Mouse (Mus musculus) skeletal muscle tissue, adult 2 months (tissue): ENCODE measurements around the gene Crybg1.

ENCODE experiments used
- DNase-seq: peaks from one replicate; pipeline ENCODE4 v3.0.0-alpha.2; 2012; ENCODE audit warnings: low read depth, low spot score

The Crybg1 gene

GRCm38 (mm10) chr10:44094794-44095193, 53.9 kb downstream of the Crybg1 start:
- no peak for DNase-seq

GRCm38 (mm10) chr10:44091757-44092156, 56.9 kb downstream of the Crybg1 start:
- DNase-seq, result no peak

DNA sequence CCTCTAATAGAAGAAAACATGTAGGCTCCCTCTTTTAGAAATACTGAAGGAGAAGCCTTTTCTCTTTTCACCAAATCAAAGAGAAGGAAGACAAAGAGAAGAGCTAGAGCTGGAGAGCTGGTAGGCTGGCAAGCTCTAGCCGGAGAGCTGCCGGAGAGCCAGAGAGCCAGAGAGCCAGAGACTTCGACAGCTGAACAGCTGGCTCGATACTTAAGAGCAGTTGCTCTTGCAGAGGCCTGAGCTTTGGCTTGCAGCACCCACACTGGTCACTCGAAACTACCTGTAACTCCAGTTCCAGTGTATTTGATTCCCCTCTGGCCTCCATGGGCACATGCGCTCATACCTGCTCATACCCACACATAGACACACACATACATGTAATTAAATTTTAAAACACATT, 68.3 kb downstream of the Crybg1 start:
- peak; percentile 2 for DNase-seq

DNA sequence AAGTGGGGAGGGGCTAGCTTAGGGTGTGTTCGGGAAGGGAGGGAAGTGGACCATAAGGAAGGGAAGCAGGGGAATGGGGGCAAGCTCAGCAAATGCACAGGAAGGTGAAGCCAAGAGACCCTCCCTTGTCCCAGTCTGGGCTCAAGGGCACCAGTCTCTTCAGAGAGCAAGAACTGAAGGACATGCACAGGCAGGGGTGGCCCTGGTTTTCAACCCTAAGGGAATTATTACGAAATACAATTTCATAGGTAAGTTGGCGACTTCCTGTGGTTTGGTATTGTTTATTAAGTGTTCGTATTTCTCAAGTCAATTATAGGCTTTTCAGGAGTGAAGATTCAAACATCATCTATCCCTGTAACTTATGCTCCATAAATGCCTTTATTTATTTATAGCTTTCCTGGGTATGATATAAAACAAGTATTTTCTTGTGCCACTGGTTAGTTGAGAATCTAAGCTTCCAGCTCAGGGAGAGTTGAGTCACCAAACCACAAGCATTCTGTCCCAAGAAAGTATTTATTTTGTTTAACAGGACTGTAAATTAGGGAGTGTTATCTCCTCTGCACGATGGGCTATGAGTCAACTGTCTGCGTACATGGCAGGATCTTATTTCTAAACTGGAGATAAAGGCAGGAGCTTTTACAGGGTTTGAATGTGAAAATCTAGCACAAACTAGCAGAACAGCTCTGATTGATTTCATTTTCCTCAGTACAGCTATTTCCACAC, 69.7 kb downstream of the Crybg1 start:
- DNase-seq, result no peak

DNA sequence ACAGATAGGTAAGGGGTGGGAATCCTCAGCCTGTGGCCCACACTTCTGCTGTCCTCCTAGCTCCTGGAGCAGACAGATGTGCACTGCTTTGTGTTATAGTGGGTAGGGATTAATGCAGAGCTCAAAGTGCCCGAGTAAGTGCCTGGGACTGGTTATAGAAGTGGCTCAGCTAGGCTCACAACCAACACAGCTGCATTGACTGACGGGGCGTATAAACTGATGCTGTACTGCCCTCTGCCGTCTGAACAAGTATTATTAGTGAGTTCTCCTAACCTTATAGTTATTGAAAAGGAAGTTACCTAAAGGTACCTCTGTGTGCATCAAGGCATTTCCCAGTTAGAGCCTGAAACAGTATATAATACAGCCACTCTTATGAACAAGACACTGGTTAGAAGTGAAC, 77.6 kb downstream of the Crybg1 start:
- DNase-seq, result peak; percentile 55

GRCm38 (mm10) chr10:44069131-44069530, 79.5 kb downstream of the Crybg1 start:
- peak; percentile 3 for DNase-seq

GRCm38 (mm10) chr10:44065848-44066360, 82.7 kb downstream of the Crybg1 start:
- no peak for DNase-seq

DNA sequence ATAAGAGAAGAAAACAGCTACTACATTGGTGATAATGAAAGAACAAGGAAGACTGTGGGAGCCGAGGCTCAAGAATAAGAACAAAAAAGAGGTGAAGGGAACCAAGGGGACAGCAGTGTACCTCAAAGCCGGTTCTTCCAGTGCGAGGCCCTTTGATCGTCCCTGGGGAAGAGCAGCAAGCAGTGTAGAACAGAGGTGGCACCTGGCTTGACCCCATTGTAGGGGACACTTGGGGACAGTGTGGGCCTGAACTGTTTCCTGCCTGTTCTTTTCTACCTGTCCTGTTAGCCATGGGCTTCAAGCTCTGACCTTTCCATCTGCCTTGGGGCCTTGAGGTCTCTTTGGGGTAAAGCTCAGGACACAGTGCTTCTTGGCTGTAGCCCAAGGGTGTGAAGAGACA, 85.7 kb downstream of the Crybg1 start:
- no peak for DNase-seq

GRCm38 (mm10) chr10:44050913-44051312, 97.7 kb downstream of the Crybg1 start:
- DNase-seq, result no peak

DNA sequence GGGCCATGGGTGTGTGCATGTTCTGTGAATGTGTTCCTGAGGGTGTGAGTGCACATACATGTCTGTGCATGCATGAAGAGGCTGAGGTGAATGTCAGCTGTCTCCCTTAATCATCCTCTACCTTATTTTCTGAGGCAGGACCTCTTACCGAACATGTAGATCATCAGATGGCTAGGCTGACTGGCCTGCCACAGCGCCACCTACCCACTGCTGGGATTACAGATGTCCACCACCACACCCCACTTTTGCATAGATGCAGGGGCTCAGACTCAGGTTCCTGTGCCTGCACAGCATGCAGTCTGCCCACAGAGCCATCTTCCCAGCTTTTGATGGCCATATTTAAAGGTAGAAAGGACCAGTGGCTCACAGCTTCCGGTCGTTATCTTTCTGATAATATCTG, 103.9 kb downstream of the Crybg1 start:
- no peak for DNase-seq

DNA sequence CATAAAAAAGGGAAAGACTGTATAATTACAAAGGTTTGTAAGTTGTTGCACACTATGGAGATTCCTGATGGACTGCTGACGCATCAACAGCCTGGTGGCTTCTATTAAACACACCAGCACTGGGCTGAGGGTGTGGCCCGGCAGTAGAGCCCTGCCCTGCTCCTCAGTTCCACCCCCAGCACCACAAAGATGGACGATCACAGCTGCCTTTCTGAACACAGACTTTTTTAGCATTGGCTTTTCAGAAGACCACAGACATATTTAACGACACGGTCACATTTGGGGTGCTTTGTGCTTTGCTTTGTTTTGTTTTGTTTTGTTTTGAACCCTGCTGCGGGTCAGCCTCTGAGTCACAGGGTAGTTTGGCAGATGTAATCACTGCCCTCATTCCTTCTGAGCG, 105.0 kb downstream of the Crybg1 start:
- no peak for DNase-seq

DNA sequence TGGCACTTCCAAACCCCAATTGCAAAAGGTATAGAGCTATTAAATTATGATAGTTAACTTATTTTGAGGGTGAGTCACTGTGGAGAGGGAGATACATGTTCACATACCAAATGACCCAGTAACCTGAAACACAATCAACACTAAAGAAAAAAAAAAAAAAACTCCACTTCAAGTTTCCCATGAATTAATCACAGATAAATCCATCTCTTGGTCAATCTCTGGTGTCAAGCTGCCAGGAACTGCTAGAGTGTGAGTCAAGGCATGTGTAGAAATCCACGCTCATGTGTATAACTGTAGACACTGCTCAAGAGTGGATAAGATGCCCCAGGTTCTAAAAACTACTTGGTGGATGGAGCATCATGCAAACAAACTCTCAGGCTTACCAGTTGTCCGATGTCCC, 109.5 kb downstream of the Crybg1 start:
- no peak for DNase-seq

- no peak for DNase-seq
Observed at GRCm38 (mm10) chr10:44037918-44038544, 110.6 kb downstream of the Crybg1 start.

GRCm38 (mm10) chr10:44029566-44029965, 119.1 kb downstream of the Crybg1 start:
- DNase-seq, result peak; percentile 10

DNA sequence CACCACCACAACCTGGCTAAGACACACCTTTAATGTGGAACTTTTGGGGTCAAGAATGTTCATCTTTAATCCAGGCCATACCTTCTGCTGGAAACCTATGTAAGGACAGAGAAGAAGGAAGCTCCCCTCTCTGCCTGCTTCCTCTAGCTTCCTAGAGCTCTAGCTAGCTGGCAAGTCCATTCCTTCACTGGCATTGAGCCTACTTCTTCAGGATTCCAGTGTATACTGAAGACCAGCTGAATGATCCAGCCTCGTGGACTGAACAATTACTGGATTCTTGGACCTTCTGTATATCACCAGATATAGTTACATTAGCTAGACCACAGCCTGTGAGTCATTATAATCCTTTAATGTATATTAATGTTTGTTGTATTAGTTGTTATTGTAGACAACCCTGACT, 121.4 kb downstream of the Crybg1 start:
- DNase-seq, result no peak

GRCm38 (mm10) chr10:44026105-44026504, 122.5 kb downstream of the Crybg1 start:
- DNase-seq, result no peak

DNA sequence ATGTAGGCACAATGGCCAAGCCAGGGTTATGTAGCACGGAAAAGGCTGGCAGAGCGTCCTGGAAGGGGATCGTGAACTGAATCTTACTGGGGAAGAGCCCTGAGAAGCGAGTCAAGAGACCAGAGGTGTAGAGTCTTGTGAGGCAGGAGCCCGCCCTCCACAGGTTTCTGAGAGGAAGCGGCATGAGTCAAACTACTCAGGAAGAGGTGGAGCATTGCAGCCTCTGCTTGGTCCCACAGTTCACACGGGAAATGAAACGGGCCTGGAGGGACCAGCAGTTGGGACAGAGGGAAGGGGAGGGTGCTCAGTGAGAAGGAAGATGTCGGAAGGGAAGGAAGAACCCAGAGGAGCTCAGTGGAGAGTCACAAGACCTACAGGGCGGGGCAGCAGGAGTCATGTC, 123.9 kb downstream of the Crybg1 start:
- no peak for DNase-seq

DNA sequence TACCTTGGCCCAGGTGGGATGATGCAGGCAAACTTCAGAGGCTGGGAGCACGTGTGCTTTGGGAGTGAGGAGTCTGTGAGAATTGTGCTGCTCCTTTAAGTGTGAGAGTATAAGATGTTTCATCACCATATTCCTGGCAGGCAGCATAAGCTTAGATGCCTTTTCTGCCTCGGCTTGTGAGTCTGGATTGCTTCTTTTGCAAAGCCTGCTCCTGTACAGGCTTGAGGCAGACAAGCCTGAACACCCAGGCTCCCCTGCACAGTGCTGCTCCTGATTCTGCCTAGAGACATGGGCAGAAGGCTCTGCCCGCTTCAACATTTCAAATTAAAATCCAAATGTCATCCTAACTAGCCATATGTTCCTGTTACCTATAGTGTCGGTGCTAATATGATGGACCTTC, 128.5 kb downstream of the Crybg1 start:
- DNase-seq, result no peak

GRCm38 (mm10) chr10:44018562-44018961, 130.1 kb downstream of the Crybg1 start:
- DNase-seq, result no peak

DNA sequence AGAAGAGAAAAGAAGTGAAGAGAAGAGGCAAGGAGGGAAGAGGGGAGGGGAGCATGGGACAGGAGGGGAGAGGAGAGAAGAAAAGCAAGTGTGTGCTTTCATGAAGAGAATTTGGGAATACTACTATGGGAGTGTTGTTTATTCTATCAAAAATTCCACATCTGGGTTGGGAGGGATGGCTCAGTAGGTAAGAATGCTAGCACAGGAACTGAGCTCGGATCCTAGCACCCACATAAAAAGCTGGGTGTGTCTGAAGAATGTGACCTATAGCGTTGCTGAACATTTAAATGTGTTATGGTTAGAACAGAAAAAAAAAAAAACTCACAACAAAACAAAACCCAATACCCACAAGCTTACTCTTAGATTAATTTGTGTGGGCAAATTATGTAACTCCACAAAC, 133.0 kb downstream of the Crybg1 start:
- DNase-seq, result no peak

DNA sequence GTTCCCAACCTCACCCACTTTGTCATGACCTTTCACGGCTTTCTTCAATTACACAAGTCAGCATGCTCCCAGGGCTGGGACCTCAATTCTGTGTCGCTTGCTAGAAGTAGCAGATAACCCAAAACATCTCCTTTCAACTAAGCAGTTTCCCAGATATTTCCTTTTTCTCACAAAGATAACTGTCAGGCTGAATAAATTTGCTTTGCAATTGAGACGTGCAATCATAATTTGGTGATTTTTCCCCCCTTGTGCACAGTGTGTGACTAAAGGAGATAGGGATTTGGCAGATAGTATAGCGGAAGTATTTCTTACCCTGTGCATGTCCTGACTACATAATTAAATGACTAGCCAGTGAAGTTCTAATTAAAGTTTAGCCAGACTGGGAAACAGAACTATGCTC, 134.8 kb downstream of the Crybg1 start:
- no peak for DNase-seq

DNA sequence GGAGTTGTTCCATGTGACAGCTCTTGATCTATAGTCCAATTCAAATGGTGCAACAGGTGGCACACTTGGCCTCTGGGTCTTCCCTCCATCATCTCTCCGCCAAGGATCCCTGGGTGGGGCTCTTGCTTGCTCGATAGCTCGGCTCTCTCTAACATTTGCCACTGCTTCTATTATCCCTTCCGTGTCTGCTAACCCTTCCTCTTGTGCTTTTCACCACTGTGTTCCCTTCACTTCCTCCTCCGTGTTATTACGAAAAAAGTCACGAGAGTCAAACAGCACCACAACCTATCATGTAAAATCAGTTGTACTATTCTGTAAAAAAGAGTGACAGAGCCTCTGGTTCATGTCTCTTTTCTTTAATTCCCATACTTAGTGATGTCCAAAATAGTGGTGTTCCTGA, 137.2 kb downstream of the Crybg1 start:
- DNase-seq, result no peak

DNA sequence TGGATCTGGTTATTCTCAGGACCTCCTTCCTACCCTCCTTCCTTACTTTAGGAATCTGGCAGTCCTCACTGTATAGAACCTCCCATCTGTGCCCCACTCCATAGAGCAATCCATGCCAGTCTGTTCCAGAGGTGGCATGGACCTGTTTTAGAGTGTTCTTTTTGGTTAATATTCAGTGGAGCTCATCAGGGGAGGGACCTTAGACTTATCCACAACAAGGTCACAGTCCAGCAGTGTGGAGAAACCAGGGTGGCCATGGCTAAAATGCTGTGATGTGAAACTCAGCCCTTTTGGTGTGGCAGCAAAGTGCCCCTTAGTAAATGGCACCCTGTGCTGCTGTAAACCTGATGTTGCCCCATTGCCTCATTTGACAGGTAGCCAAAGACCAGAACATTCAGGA, 139.8 kb downstream of the Crybg1 start:
- DNase-seq, result no peak
